7 mouse cellular contexts compared by ENCODE assay signal in genomic region chr19:5068570-5069234, GRCm38 (mm10). TPM values are rescaled to one million over a fixed set of nuclear protein-coding genes. Genes with fewer than 3 reads are reported as not detected.
DNase-seq lines count a peak whose midpoint lies in the region; ATAC-seq and TF ChIP-seq lines count a peak whose summit lies in the region.

No protein-coding gene starts in this region.

- TF ChIP-seq CTCF in liver, adult 2 months (IDR thresholded peaks at IDR 0.05; ENCODE audit: low read depth, low read length): no peak
- TF ChIP-seq CTCF in hindbrain, postnatal 0 days (IDR thresholded peaks at IDR 0.05; ENCODE audit: low read depth): no peak; the same call in 1 of the 2 replicates

- DNase-seq in liver, adult 2 months (ENCODE audit: extremely low read depth, low read depth, low spot score): no peak
- DNase-seq in liver: no peak
- no peak for DNase-seq in embryonic facial prominence, embryonic 14.5 days (ENCODE audit: low spot score)
- peak; percentile 36 for DNase-seq in hindbrain, postnatal 0 days (ENCODE audit: low spot score)
- no peak for DNase-seq in layer of hippocampus, adult 9-11 months
- DNase-seq in thymus, postnatal 0 days (ENCODE audit: low spot score): no peak

- TF ChIP-seq POLR2A in liver, adult 2 months (IDR thresholded peaks at IDR 0.05; ENCODE audit: extremely low read depth, insufficient read depth, low read length): no peak
- no peak for TF ChIP-seq POLR2A in myocyte (IDR thresholded peaks at IDR 0.05; ENCODE audit: insufficient read length, low read depth)

- no peaks in the 10 kb centered on the region for H3K9me3 ChIP-seq in embryonic facial prominence, embryonic 14.5 days (ENCODE audit: control insufficient read depth, low read length)
- H3K9me3 ChIP-seq in hindbrain, postnatal 0 days (ENCODE audit: low read length): no peaks in the 10 kb centered on the region

- peaks cover 9% of the 10 kb centered on the region; the same call in 1 of the 2 replicates for H3K4me1 ChIP-seq in liver, adult 2 months (ENCODE audit: control insufficient read depth, insufficient read depth, low read length)
- H3K4me1 ChIP-seq in embryonic facial prominence, embryonic 14.5 days (ENCODE audit: control insufficient read depth, insufficient read depth, low read length): peaks cover 46% of the 10 kb centered on the region
- peaks cover 9% of the 10 kb centered on the region; the same call in 1 of the 2 replicates for H3K4me1 ChIP-seq in hindbrain, postnatal 0 days (ENCODE audit: insufficient read depth, low read length)

- no peaks in the 10 kb centered on the region for H3K79me2 ChIP-seq in liver, adult 2 months (ENCODE audit: control insufficient read depth, insufficient read depth, low read length)
- H3K79me2 ChIP-seq in myocyte (ENCODE audit: control insufficient read depth, insufficient read depth): no peaks in the 10 kb centered on the region

- peak overlapping the region; percentile 53; the same call in 1 of the 2 replicates for H3K4me3 ChIP-seq in liver, adult 2 months (ENCODE audit: insufficient read depth, low read depth, low read length)
- peak overlapping the region; percentile 60 for H3K4me3 ChIP-seq in embryonic facial prominence, embryonic 14.5 days (ENCODE audit: low read depth, low read length)
- peak overlapping the region; percentile 38 for H3K4me3 ChIP-seq in hindbrain, postnatal 0 days (ENCODE audit: low read length)
- H3K4me3 ChIP-seq in myocyte: no peak overlapping the region

- H3K27me3 ChIP-seq in liver, adult 2 months (ENCODE audit: control insufficient read depth, insufficient read depth, low read length): peaks cover 12% of the 10 kb centered on the region
- H3K27me3 ChIP-seq in embryonic facial prominence, embryonic 14.5 days (replicated peaks; ENCODE audit: control insufficient read depth, insufficient read depth, low read length): no peaks in the 10 kb centered on the region; the same call in 1 of the 2 replicates
- H3K27me3 ChIP-seq in hindbrain, postnatal 0 days (ENCODE audit: insufficient read depth, low read length): no peaks in the 10 kb centered on the region
- no peaks in the 10 kb centered on the region for H3K27me3 ChIP-seq in myocyte (ENCODE audit: control insufficient read depth, insufficient read depth, insufficient read length)

- H3K27ac ChIP-seq in liver, adult 2 months (replicated peaks; ENCODE audit: insufficient read depth, low read depth, low read length): no peak overlapping the region
- H3K27ac ChIP-seq in embryonic facial prominence, embryonic 14.5 days (replicated peaks; ENCODE audit: low read depth, low read length): peak overlapping the region; percentile 88
- H3K27ac ChIP-seq in hindbrain, postnatal 0 days: no peak overlapping the region

- H3K4me2 ChIP-seq in embryonic facial prominence, embryonic 14.5 days (ENCODE audit: low read depth, low read length): peak overlapping the region; percentile 77
- H3K4me2 ChIP-seq in hindbrain, postnatal 0 days (ENCODE audit: low read depth, low read length): peak overlapping the region; percentile 60
- peak overlapping the region; percentile 60 for H3K4me2 ChIP-seq in myocyte (ENCODE audit: low read depth)

- WGBS in liver, adult 2 months: 35% methylated on average over 21 of the region's 21 CpGs
- 20% methylated on average over 18 of the region's 21 CpGs for WGBS in embryonic facial prominence, embryonic 14.5 days
- 26% methylated on average over 21 of the region's 21 CpGs for WGBS in hindbrain, postnatal 0 days

- peak overlapping the region; percentile 8 for H3ac ChIP-seq in myocyte (ENCODE audit: control insufficient read depth, insufficient read length)

- ATAC-seq in embryonic facial prominence, embryonic 14.5 days (ENCODE audit: low read depth): no peak
- ATAC-seq in hindbrain, postnatal 0 days: 0 out of 2 replicates have a peak, but pooled peaks have one; percentile 15

- peak overlapping the region; percentile 50; the same call in 1 of the 2 replicates for H3K9ac ChIP-seq in liver, adult 2 months (ENCODE audit: low read depth, low read length)
- peak overlapping the region; percentile 83 for H3K9ac ChIP-seq in embryonic facial prominence, embryonic 14.5 days (ENCODE audit: low read depth, low read length)
- H3K9ac ChIP-seq in hindbrain, postnatal 0 days (replicated peaks; ENCODE audit: low read length): peak overlapping the region; percentile 52

- H3K36me3 ChIP-seq in liver, adult 2 months (ENCODE audit: control insufficient read depth, insufficient read depth, low read length): no peaks in the 10 kb centered on the region
- H3K36me3 ChIP-seq in embryonic facial prominence, embryonic 14.5 days (ENCODE audit: control insufficient read depth, insufficient read depth, low read length): no peaks in the 10 kb centered on the region
- H3K36me3 ChIP-seq in hindbrain, postnatal 0 days (ENCODE audit: insufficient read depth, low read length): no peaks in the 10 kb centered on the region
- no peaks in the 10 kb centered on the region for H3K36me3 ChIP-seq in myocyte (ENCODE audit: control insufficient read depth, insufficient read depth)

TF ChIP-seq in myocyte, 11 proteins besides CTCF, POLR2A, EP300 and RAD21:
- TF ChIP-seq CEBPB (IDR thresholded peaks at IDR 0.05; ENCODE audit: insufficient read depth, poor library complexity, severe bottlenecking) (no peak), POLR2AphosphoS2 (IDR thresholded peaks at IDR 0.05; ENCODE audit: insufficient read length, low read depth) (no peak), MYOD1 (IDR thresholded peaks at IDR 0.05; ENCODE audit: control insufficient read depth in 1 of 3, insufficient read length in 2 of 3, low read depth in 2 of 3) (no peak), MAX (IDR thresholded peaks at IDR 0.05; ENCODE audit: low read depth) (no peak), USF1 (IDR thresholded peaks at IDR 0.05; ENCODE audit: low read depth) (no peak), MYOG (IDR thresholded peaks at IDR 0.05; ENCODE audit: control insufficient read depth in 1 of 3, insufficient read depth in 1 of 3, insufficient read length in 2 of 3, low read depth in 2 of 3) (no peak), SRF (IDR thresholded peaks at IDR 0.05; ENCODE audit: control insufficient read depth, insufficient read length, low read depth) (no peak), REST (IDR thresholded peaks at IDR 0.05; ENCODE audit: insufficient read depth, insufficient read length) (no peak), E2F4 (IDR thresholded peaks at IDR 0.05; ENCODE audit: insufficient read depth) (no peak)

RNA-seq across cellular contexts. Expression of gene Cd248, which starts 0.8 kb away (rescaled TPM):
- total RNA-seq in liver, adult 2 months (2014; rRNA removed): 0.18 and 0.54 TPM in 2 replicates
- 0.57 and 0.98 TPM in 2 replicates for polyA plus RNA-seq in liver, adult 2 months (2012; rRNA removed)
- 138 and 146 TPM in 2 replicates for polyA plus RNA-seq in embryonic facial prominence, embryonic 14.5 days (2014; fragmentation: Nextera tagmentation; extraction: Ambion mirVana)
- 15.4 and 16.4 TPM in 2 replicates for total RNA-seq in hindbrain, postnatal 0 days (2014; rRNA removed)
- 10.7 and 12.5 TPM in 2 replicates for polyA plus RNA-seq in hindbrain, postnatal 0 days (2015; fragmentation: Nextera tagmentation; extraction: Ambion mirVana)
- polyA plus RNA-seq in myocyte (2012; fragmentation: generic; extraction: Trizol): 10.4 TPM
- 4.1 and 7.1 TPM in 2 replicates for polyA plus RNA-seq in thymus, postnatal 0 days (2015; fragmentation: Nextera tagmentation; extraction: Ambion mirVana)

RNA-seq across cellular contexts. Expression of gene Tmem151a, which starts 16.6 kb away (rescaled TPM):
- total RNA-seq in liver, adult 2 months (2014; rRNA removed): under 0.01 TPM in 2 replicates
- 0.24 and 0.26 TPM in 2 replicates for polyA plus RNA-seq in liver, adult 2 months (2012; rRNA removed)
- 2.6 and 3.0 TPM in 2 replicates for polyA plus RNA-seq in embryonic facial prominence, embryonic 14.5 days (2014; fragmentation: Nextera tagmentation; extraction: Ambion mirVana)
- 68.9 and 76.6 TPM in 2 replicates for total RNA-seq in hindbrain, postnatal 0 days (2014; rRNA removed)
- polyA plus RNA-seq in hindbrain, postnatal 0 days (2015; fragmentation: Nextera tagmentation; extraction: Ambion mirVana): 61.0 and 71.5 TPM in 2 replicates
- 10.1 TPM for polyA plus RNA-seq in myocyte (2012; fragmentation: generic; extraction: Trizol)
- polyA plus RNA-seq in thymus, postnatal 0 days (2015; fragmentation: Nextera tagmentation; extraction: Ambion mirVana): 0.32 and 0.33 TPM in 2 replicates

RNA-seq across cellular contexts. Expression of gene Rin1, which starts 18.4 kb away (rescaled TPM):
- total RNA-seq in liver, adult 2 months (2014; rRNA removed): 0.09 and 0.20 TPM in 2 replicates
- polyA plus RNA-seq in liver, adult 2 months (2012; rRNA removed): 0.40 and 0.78 TPM in 2 replicates
- polyA plus RNA-seq in embryonic facial prominence, embryonic 14.5 days (2014; fragmentation: Nextera tagmentation; extraction: Ambion mirVana): 2.3 and 3.0 TPM in 2 replicates
- total RNA-seq in hindbrain, postnatal 0 days (2014; rRNA removed): 0.93 and 2.0 TPM in 2 replicates
- 0.72 and 0.86 TPM in 2 replicates for polyA plus RNA-seq in hindbrain, postnatal 0 days (2015; fragmentation: Nextera tagmentation; extraction: Ambion mirVana)
- polyA plus RNA-seq in myocyte (2012; fragmentation: generic; extraction: Trizol): 63.9 TPM
- 0.84 and 1.1 TPM in 2 replicates for polyA plus RNA-seq in thymus, postnatal 0 days (2015; fragmentation: Nextera tagmentation; extraction: Ambion mirVana)

RNA-seq across cellular contexts. Expression of gene Yif1a, which starts 19.6 kb away (rescaled TPM):
- total RNA-seq in liver, adult 2 months (2014; rRNA removed): 79.3 and 85.7 TPM in 2 replicates
- 188 and 215 TPM in 2 replicates for polyA plus RNA-seq in liver, adult 2 months (2012; rRNA removed)
- 137 and 140 TPM in 2 replicates for polyA plus RNA-seq in embryonic facial prominence, embryonic 14.5 days (2014; fragmentation: Nextera tagmentation; extraction: Ambion mirVana)
- 59.7 and 69.0 TPM in 2 replicates for total RNA-seq in hindbrain, postnatal 0 days (2014; rRNA removed)
- 66.6 and 68.0 TPM in 2 replicates for polyA plus RNA-seq in hindbrain, postnatal 0 days (2015; fragmentation: Nextera tagmentation; extraction: Ambion mirVana)
- polyA plus RNA-seq in myocyte (2012; fragmentation: generic; extraction: Trizol): 115 TPM
- polyA plus RNA-seq in thymus, postnatal 0 days (2015; fragmentation: Nextera tagmentation; extraction: Ambion mirVana): 65.9 and 75.7 TPM in 2 replicates

RNA-seq across cellular contexts. Expression of gene Brms1, which starts 27.5 kb away (rescaled TPM):
- 13.2 and 13.8 TPM in 2 replicates for total RNA-seq in liver, adult 2 months (2014; rRNA removed)
- 22.6 TPM in 2 replicates for polyA plus RNA-seq in liver, adult 2 months (2012; rRNA removed)
- 35.0 and 38.7 TPM in 2 replicates for polyA plus RNA-seq in embryonic facial prominence, embryonic 14.5 days (2014; fragmentation: Nextera tagmentation; extraction: Ambion mirVana)
- 5.0 and 5.5 TPM in 2 replicates for total RNA-seq in hindbrain, postnatal 0 days (2014; rRNA removed)
- 22.5 and 22.6 TPM in 2 replicates for polyA plus RNA-seq in hindbrain, postnatal 0 days (2015; fragmentation: Nextera tagmentation; extraction: Ambion mirVana)
- 45.8 TPM for polyA plus RNA-seq in myocyte (2012; fragmentation: generic; extraction: Trizol)
- 66.4 and 67.6 TPM in 2 replicates for polyA plus RNA-seq in thymus, postnatal 0 days (2015; fragmentation: Nextera tagmentation; extraction: Ambion mirVana)

Comparison
In these comparisons a context has a peak if more than half of its experiments do, and no peak if none do; other contexts are left out.
1. RNA of gene Cd248, which starts 0.8 kb away (polyA plus RNA-seq): 138 to 146 TPM in embryonic facial prominence, embryonic 14.5 days; 10.7 to 12.5 TPM in hindbrain, postnatal 0 days, 10.4 TPM in myocyte (single experiment), 4.1 to 7.1 TPM in thymus, postnatal 0 days and 0.57 to 0.98 TPM in liver, adult 2 months; every median in the first group is over 10 times any median in the second.
2. RNA of gene Rin1, which starts 18.4 kb away (polyA plus RNA-seq): 63.9 TPM in myocyte (single experiment); 2.3 to 3.0 TPM in embryonic facial prominence, embryonic 14.5 days, 0.84 to 1.1 TPM in thymus, postnatal 0 days, 0.72 to 0.86 TPM in hindbrain, postnatal 0 days and 0.40 to 0.78 TPM in liver, adult 2 months; every median in the first group is over 10 times any median in the second.
3. Peak in every context shown above with its lines, with median percentiles within 50 percentile points of each other: H3K9ac ChIP-seq and H3K4me2 ChIP-seq.